Mouse (Mus musculus) effector memory CD4-positive, alpha-beta T cell, adult 7 months (primary cell): ENCODE data around the gene Mrpl14. TPM values are rescaled to one million over a fixed set of nuclear protein-coding genes. Genes with fewer than 3 reads are reported as not detected.

Source experiments
- polyA plus RNA-seq: library from polyadenylated mRNA; unstranded; fragments of 100-300 nt; shearing (Covaris generic); gene quantifications from one replicate; pipeline ENCODE4 v1.2.1, GENCODE M21; 2017

Gene Mrpl14
- polyA plus RNA-seq = 37.2 TPM

DNA sequence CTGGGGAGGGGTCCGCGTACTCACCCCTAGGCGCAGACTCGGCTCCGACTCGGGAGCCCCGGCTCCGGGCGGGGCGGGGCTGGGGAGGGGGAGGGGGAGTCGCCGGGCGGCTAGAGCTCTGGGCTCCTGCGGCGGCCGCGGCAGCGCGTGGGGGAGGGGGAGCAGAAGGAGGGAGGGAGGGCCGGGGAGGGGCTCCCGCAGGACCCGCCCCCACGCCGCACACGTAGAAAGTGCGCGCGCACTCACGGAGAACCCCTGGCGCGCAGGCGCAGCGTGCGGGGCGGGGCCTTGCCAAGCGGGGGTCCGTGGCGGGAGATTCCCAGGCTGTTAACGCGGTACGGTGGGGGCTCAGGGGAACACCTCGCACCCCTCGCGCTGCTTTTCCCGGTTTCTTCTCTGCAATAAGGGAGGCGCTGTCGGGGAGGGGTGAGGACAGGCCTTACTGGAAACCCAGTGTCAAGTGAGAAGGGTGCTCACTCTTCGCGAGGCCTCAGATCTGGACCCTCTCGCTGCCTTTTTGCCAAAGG, at the start of gene Mrpl14:
Gene Mrpl14, plus strand, starts transcription at position 230 of the 527 bp plus-strand sequence.

GRCm38 (mm10) chr17:45659225-45659624, 26.9 kb upstream of the Mrpl14 start, which contains the start of gene Capn11:
Gene Capn11, minus strand, starts transcription at chr17:45659325.

DNA sequence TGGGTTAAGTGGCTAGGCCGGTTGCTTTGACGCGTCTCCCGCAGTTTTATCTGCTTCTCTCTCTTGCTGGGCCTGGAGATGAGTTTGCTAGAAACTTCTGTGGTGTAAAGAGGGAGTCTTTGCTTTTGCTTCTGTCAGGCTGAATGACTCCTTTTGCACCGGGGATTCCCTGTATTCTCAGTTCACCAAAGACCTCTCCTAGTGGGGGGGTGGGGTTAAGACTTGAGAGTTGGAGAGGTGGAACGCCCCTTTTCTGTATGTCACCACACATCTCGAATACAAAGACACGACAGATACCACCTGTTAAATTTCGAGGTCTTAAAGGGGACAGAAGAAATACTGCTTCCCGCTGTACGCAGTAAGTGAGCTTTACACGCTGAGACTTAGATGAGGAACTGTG, 594 bp downstream of the Mrpl14 start, which contains the start of gene Tmem63b:
Gene Tmem63b, minus strand, starts transcription at position 190 of the 400 bp plus-strand sequence.

DNA sequence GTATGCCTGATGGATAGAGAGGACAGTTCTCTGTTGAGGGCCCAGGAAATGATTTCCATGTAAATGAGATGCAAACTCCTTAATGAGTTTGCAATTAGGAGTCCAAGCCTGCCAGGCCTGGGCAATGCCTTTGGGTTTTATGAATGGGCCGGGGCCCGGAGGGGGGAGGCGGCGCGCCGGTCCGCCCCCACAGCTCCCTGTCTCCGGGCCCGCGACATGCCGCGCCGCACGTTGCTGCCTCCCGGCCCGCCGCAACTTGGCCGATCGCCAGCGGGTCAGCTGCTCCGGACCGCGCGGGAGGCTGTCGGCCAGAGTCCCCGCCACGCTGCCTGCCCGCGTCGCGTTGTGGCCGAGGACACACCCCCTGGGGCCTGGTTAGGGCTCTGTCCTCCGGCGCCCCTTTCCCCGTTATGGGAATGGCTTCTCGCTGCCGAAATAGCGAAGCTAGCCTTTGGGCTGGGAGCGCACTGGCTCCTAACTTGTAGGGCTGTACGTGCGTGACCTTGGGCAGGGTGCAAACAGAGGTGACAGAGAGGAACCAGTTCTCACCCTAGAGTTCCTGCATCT, 47.7 kb downstream of the Mrpl14 start, which contains the start of gene 1600014C23Rik:
Gene 1600014C23Rik, minus strand, starts transcription at position 110 of the 567 bp plus-strand sequence.

Other genes starting within 250 kb of the Mrpl14 start
- 0.63 TPM for gene Spats1, start 210.9 kb upstream of the Mrpl14 start, polyA plus RNA-seq
- gene Aars2, start 179.5 kb upstream of the Mrpl14 start, polyA plus RNA-seq = 10.4 TPM
- not detected for gene Tcte1, start 162.9 kb upstream of the Mrpl14 start, polyA plus RNA-seq
- 0.23 TPM for gene Tmem151b, start 136.6 kb upstream of the Mrpl14 start, polyA plus RNA-seq
- 166 TPM for gene Nfkbie, start 130.6 kb upstream of the Mrpl14 start, polyA plus RNA-seq
- gene Slc35b2, start 122.4 kb upstream of the Mrpl14 start, polyA plus RNA-seq = 55.5 TPM
- 1,673 TPM for gene Hsp90ab1, start 113.1 kb upstream of the Mrpl14 start, polyA plus RNA-seq
- 43.1 TPM for gene Slc29a1, start 86.7 kb upstream of the Mrpl14 start, polyA plus RNA-seq
- gene Mymx, start 84.2 kb upstream of the Mrpl14 start, polyA plus RNA-seq = not detected
- 0.80 TPM for gene Capn11, start 27.0 kb upstream of the Mrpl14 start, polyA plus RNA-seq
- gene Tmem63b, start 583 bp downstream of the Mrpl14 start, polyA plus RNA-seq = 13.8 TPM
- gene 1600014C23Rik, start 47.5 kb downstream of the Mrpl14 start, polyA plus RNA-seq = not detected